Comparison of ENCODE assay signal across 9 mouse cellular contexts in genomic region chr12:27338721-27339170, GRCm38 (mm10). TPM values are rescaled to one million over a fixed set of nuclear protein-coding genes. Genes with fewer than 3 reads are reported as not detected.
A peak's percentile ranks its signal among the peaks of the same experiment; 100 is the strongest.
DNase-seq lines count a peak whose midpoint lies in the region; ATAC-seq and TF ChIP-seq lines count a peak whose summit lies in the region.
"Had no signal": no experiment of that assay in that cellular context is flagged by ENCODE, and none has a peak within 500 bp of the region (broad histone marks: within the 10 kb centered on the region; RNA-seq: fewer than 3 reads in every experiment).

No protein-coding gene starts in this region.

- peak overlapping the region; percentile 53 for H3K4me2 ChIP-seq in liver, embryonic 14.5 days (ENCODE audit: low read depth)

- peak; percentile 43 for DNase-seq in brain, adult 2 months (ENCODE audit: low read depth, low spot score)
- peak; percentile 56 to 66 for DNase-seq in frontal cortex, postnatal 36 days (ENCODE audit: low spot score in 2 of 2)
- peak; percentile 62 to 73 for DNase-seq in kidney, postnatal 4 days
- no peak for DNase-seq in liver, embryonic 14.5 days (ENCODE audit: low read depth in 3 of 3, low spot score in 3 of 3)
- DNase-seq in retina, postnatal 1 day, result peak; percentile 73
- no peak for DNase-seq in natural killer cell, adult 2 months (ENCODE audit: low spot score in 2 of 2)

- H3K27me3 ChIP-seq in erythroblast, embryonic 14.5 days (ENCODE audit: control insufficient read depth), result peaks cover 57% of the 10 kb centered on the region
- H3K27me3 ChIP-seq in liver, embryonic 14.5 days (ENCODE audit: control insufficient read depth, insufficient read depth, low read length), result peaks cover 61% of the 10 kb centered on the region

- H3K9me3 ChIP-seq in erythroblast, embryonic 14.5 days (ENCODE audit: control insufficient read depth, low read length), result peaks cover 6% of the 10 kb centered on the region; the same call in 1 of the 2 replicates
- no peaks in the 10 kb centered on the region for H3K9me3 ChIP-seq in liver, embryonic 14.5 days (ENCODE audit: control insufficient read depth, low read length)

- H3K4me1 ChIP-seq in erythroblast, embryonic 14.5 days (ENCODE audit: control insufficient read depth), result no peaks in the 10 kb centered on the region
- no peaks in the 10 kb centered on the region for H3K4me1 ChIP-seq in liver, embryonic 14.5 days (replicated peaks; ENCODE audit: control insufficient read depth in 2 of 2, insufficient read depth in 2 of 2, low read length in 1 of 2)

- no peak overlapping the region for H3K9ac ChIP-seq in liver, embryonic 14.5 days (replicated peaks)

- no peak for TF ChIP-seq CTCF in liver, embryonic 14.5 days (IDR thresholded peaks at IDR 0.05; ENCODE audit: low read depth)

- TF ChIP-seq EP300 in liver, embryonic 14.5 days (IDR thresholded peaks at IDR 0.05; ENCODE audit: low read depth), result no peak

- ATAC-seq in erythroblast, adult 5-6 weeks (replicated peaks; ENCODE audit: low FRiP score, poor library complexity, severe bottlenecking), result no peak
- ATAC-seq in liver, embryonic 14.5 days (ENCODE audit: insufficient read depth), result no peak

- H3K27ac ChIP-seq in liver, embryonic 14.5 days, result no peak overlapping the region

- WGBS in liver, embryonic 14.5 days (ENCODE audit: insufficient replicate concordance), result under 1% methylated on average over 40 of the region's 40 CpGs

- no peaks in the 10 kb centered on the region for H3K36me3 ChIP-seq in erythroblast, embryonic 14.5 days (ENCODE audit: control insufficient read depth)
- H3K36me3 ChIP-seq in liver, embryonic 14.5 days (replicated peaks; ENCODE audit: control insufficient read depth, insufficient read depth, low read depth), result no peaks in the 10 kb centered on the region

- H3K4me3 ChIP-seq in erythroblast, embryonic 14.5 days (replicated peaks), result peak overlapping the region; percentile 32
- peak overlapping the region; percentile 45 to 53 for H3K4me3 ChIP-seq in liver, embryonic 14.5 days (ENCODE audit: insufficient read depth in 1 of 2, low read depth in 2 of 2, low read length in 2 of 2)

RNA-seq across cellular contexts. Expression of gene Sox11, which starts 3.6 kb away (rescaled TPM):
- polyA plus RNA-seq in erythroblast, embryonic 14.5 days (2012), result under 0.01 TPM in 1 of 2 replicates, not detected in the other
- not detected in 2 replicates for total RNA-seq in erythroblast, adult 5-6 weeks (2015; ENCODE audit: low replicate concordance)
- total RNA-seq in erythroblast, adult 5-6 weeks (2017; ENCODE audit: low replicate concordance), result 0.14 TPM in 1 of 2 replicates, not detected in the other
- polyA plus RNA-seq in liver, embryonic 14.5 days (2012; rRNA removed), result 0.37 and 0.58 TPM in 2 replicates
- polyA plus RNA-seq in liver, embryonic 14.5 days (2014; fragmentation: Nextera tagmentation; extraction: Ambion mirVana), result 0.80 and 0.86 TPM in 2 replicates
- total RNA-seq: heart, adult 18-20 months had no signal

Comparison
In these comparisons a context has a peak if more than half of its experiments do, and no peak if none do; other contexts are left out.
1. DNase-seq: peak in brain, adult 2 months (single experiment), frontal cortex, postnatal 36 days (2 of 2), kidney, postnatal 4 days (2 of 2) and retina, postnatal 1 day (single experiment); none in liver, embryonic 14.5 days (0 of 3) and natural killer cell, adult 2 months (0 of 2).